In genomic region chr7:132260632-132261031, GRCm38 (mm10) we compare ENCODE assay signal across 1 mouse cellular context.
TF ChIP-seq lines count a peak whose summit lies in the region.

No protein-coding gene starts in this region.

TF ChIP-seq in myocyte, 11 proteins besides CTCF, POLR2A, EP300 and RAD21 (continued from another document):
- TF ChIP-seq MYOD1 (IDR thresholded peaks at IDR 0.05; ENCODE audit: control insufficient read depth in 1 of 3, insufficient read length in 2 of 3, low read depth in 2 of 3): peak; percentile 47 to 99 (median 98)
